Mouse (Mus musculus) E14TG2a.4 (cell line): ENCODE results near the gene Adora2b.

Source experiments
- CTCF ChIP-seq: conservative IDR thresholded peaks from 2 replicates; pipeline ENCODE4 v1.5.1; 2014; ENCODE audit warnings: low read length
- NANOG ChIP-seq: IDR thresholded peaks from 2 replicates; pipeline ENCODE4 v1.6.1; 2014; ENCODE audit warnings: borderline replicate concordance, low read length, mixed read lengths
- POU5F1 ChIP-seq: IDR thresholded peaks from 2 replicates; pipeline ENCODE4 v1.6.1; 2014; ENCODE audit warnings: low read length, borderline replicate concordance

DNA sequence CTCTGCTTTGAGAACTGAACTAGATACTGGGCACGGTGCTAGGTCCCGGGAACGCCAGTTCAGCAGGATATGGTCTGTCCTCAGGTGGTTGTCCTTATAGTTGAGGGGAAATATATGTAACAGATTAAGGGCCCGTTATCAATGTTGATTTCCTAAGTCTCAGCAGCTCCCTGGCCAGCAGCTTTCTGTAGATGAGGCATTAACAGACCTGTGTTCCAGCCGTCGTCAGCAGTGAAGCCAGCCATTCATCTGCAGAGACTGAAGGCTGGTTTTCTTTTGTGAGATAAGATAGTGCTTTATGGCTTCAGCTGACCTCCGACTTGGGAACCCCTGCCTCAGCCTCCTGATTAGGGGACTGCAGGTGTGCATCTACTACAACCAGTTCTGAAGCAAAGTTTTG is 15.2 kb downstream of the Adora2b start:
- TF ChIP-seq CTCF (no peak), POU5F1 (no peak), NANOG (no peak)
